Mouse (Mus musculus) liver, postnatal 0 days (tissue): ENCODE measurements around the gene Arhgdib.

Experiments used
- CTCF ChIP-seq: sonication (generic); IDR thresholded peaks from 2 replicates; pipeline ENCODE4 v1.5.1; 2016; ENCODE audit warnings: antibody characterized with exemption, low read depth
- EP300 ChIP-seq: IDR thresholded peaks from 2 replicates; pipeline ENCODE4 v1.6.1; 2016; ENCODE audit warnings: antibody characterized with exemption, low read depth, mild to moderate bottlenecking

DNA sequence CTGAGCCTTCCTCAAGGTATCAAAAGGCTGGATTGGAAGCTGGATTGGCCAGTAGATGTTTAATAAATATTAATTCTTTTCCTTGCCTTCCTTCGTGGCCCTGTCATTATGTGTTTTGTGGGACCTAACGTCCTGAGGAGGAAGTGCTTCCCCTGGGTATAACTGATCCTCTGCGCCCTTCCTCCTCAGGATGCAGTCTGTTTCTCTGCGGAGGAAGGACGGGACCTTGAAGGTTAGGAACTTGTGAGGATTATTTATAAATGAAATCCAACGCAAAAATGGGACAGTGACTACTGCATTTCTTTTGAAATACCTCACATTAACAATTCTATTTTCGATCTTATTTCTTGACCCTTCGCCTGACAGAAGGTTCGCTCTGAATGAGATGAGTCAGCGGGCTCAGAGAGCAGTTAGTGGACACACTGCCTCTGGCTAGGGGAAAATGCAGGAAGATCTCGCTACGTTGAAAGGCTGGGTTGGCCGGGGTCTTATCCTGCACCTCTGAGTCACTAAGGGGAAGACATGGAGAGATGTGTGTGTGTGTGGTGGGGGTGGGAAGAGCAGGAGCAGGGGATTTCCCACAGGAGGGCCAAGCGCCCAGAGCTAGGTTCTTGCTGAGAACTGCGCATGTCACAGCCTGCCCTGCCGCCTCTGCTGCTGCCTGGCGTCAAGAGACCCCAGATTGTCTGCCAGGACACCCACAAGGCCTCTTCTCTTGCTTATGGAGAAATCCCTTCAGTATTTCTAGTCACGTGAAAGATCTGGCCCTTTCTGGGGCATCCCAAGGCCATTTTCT lies 3.2 kb downstream of the Arhgdib start:
- TF ChIP-seq CTCF, result no peak
- TF ChIP-seq EP300, result no peak
